Mouse (Mus musculus) kidney, adult 2 months (tissue): ENCODE results near the gene Nop53.

Experiments
- CTCF ChIP-seq: fragments of 200-500 bp; conservative IDR thresholded peaks from 2 replicates; pipeline ENCODE4 v1.5.1; 2011; ENCODE audit warnings: low read depth, mild to moderate bottlenecking, control low read depth, low read length, moderate library complexity, mixed read lengths; ENCODE audit not compliant: insufficient read depth, insufficient read length
- POLR2A ChIP-seq: fragments of 200-500 bp; IDR thresholded peaks from one replicate; pipeline ENCODE4 v1.6.1; 2011; ENCODE audit warnings: low read depth, low read length, control low read depth

DNA sequence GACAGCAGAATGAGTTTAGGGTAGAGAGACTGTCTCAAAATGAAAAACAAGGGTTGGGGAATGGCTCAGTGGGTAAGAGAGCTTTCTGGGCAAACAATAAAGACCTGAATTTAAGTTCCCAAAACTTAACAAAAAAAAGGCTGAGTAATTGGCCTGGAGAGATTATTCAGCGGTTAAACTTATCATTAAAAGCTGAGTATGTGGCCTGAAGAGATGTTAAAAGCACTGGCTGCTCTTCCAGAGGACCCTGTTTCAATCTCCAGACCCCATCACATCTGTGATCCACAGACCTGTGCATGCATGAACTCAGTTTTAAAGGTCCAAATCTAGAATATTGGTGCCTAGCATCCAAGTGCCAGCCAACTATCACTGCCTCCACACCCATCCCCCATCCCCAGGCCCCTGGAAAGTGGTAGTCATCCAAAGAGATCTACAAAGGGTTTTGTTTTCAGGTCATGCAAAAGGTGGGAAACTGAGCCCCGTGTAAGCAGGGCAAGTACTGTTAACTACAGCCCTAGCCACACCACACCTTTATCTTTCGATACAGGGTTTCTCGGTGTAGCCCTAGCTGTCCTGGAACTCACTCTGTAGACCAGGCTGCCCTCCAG is 1.9 kb upstream of the Nop53 start:
- TF ChIP-seq POLR2A (no peak), CTCF (no peak)
